ENCODE assay signal across 8 mouse cellular contexts in genomic region chr10:77021399-77022052, GRCm38 (mm10). TPM values are rescaled to one million over a fixed set of nuclear protein-coding genes. Genes with fewer than 3 reads are reported as not detected.
DNase-seq lines count a peak whose midpoint lies in the region; ATAC-seq and TF ChIP-seq lines count a peak whose summit lies in the region.

No protein-coding gene starts in this region.

- no peaks in the 10 kb centered on the region for H3K9me3 ChIP-seq in MEL (replicated peaks; ENCODE audit: insufficient read depth, low read length)
- H3K9me3 ChIP-seq in forebrain, postnatal 0 days (ENCODE audit: low read length), result no peaks in the 10 kb centered on the region

- DNase-seq in MEL (ENCODE audit: low read depth, low spot score), result peak; percentile 86
- DNase-seq in cerebellum, adult 18-20 months, result peak; percentile 86 to 90
- DNase-seq in forebrain, postnatal 0 days, result peak; percentile 86
- peak; percentile 72 to 76 for DNase-seq in heart, postnatal 36 days
- DNase-seq in layer of hippocampus, adult 18-20 months (ENCODE audit: low spot score in 2 of 2), result peak; percentile 74 to 92
- DNase-seq in lung, adult 2 months, result peak; percentile 65
- peak; percentile 58 to 62 for DNase-seq in thymus, adult 18-20 months

- peaks cover 3 to 7% of the 10 kb centered on the region in 2 experiments; a peak in 3 of 4 replicates for H3K27me3 ChIP-seq in MEL (ENCODE audit: control insufficient read depth in 1 of 2, insufficient read depth in 2 of 2, low read length in 2 of 2)
- H3K27me3 ChIP-seq in forebrain, postnatal 0 days (ENCODE audit: insufficient read depth, low read length), result no peaks in the 10 kb centered on the region

- H3K79me2 ChIP-seq in MEL (ENCODE audit: control insufficient read depth, insufficient read depth, low read length, poor library complexity), result no peaks in the 10 kb centered on the region

- no peak overlapping the region for H3K9ac ChIP-seq in MEL (ENCODE audit: control insufficient read depth, low read depth, low read length, poor library complexity, severe bottlenecking)
- peak overlapping the region; percentile 19; the same call in 1 of the 2 replicates for H3K9ac ChIP-seq in forebrain, postnatal 0 days

- no peak overlapping the region for H3K4me3 ChIP-seq in MEL (ENCODE audit: control insufficient read depth in 1 of 2, insufficient read depth in 1 of 2, low read depth in 2 of 2, low read length in 2 of 2)
- H3K4me3 ChIP-seq in forebrain, postnatal 0 days (ENCODE audit: low read depth, low read length), result 0 out of 2 replicates have a peak overlapping the region, but pooled peaks have one; percentile 15
- no peak overlapping the region for H3K4me3 ChIP-seq in lung, adult 2 months (replicated peaks; ENCODE audit: extremely low read depth, low read depth, low read length)
- peak overlapping the region; percentile 42 for H3K4me3 ChIP-seq in olfactory bulb, adult 2 months (ENCODE audit: insufficient read depth, low read depth, low read length)

- no peaks in the 10 kb centered on the region for H3K36me3 ChIP-seq in MEL (ENCODE audit: control insufficient read depth in 1 of 2, insufficient read depth in 2 of 2, low read length in 2 of 2)
- no peaks in the 10 kb centered on the region for H3K36me3 ChIP-seq in forebrain, postnatal 0 days (ENCODE audit: insufficient read depth)

- H3K27ac ChIP-seq in MEL (ENCODE audit: control insufficient read depth, low read depth, low read length), result no peak overlapping the region
- H3K27ac ChIP-seq in forebrain, postnatal 0 days (ENCODE audit: low read depth, low read length), result no peak overlapping the region
- H3K27ac ChIP-seq in olfactory bulb, adult 2 months (ENCODE audit: insufficient read depth, low read depth, low read length), result peak overlapping the region; percentile 61

- peak; percentile 94 to 97 (median 96) for TF ChIP-seq CTCF in MEL (IDR thresholded peaks at IDR 0.05 in 2 of 3, conservative IDR thresholded peaks at IDR 0.05 in 1 of 3; ENCODE audit: control insufficient read depth in 1 of 3, insufficient read depth in 1 of 3, low read depth in 2 of 3, low read length in 3 of 3, poor library complexity in 1 of 3, severe bottlenecking in 1 of 3)
- peak; percentile 97 for TF ChIP-seq CTCF in forebrain, postnatal 0 days (IDR thresholded peaks at IDR 0.05; ENCODE audit: low read depth)
- peak; percentile 98 for TF ChIP-seq CTCF in lung, adult 2 months (IDR thresholded peaks at IDR 0.05; ENCODE audit: insufficient read depth, low read length)
- TF ChIP-seq CTCF in olfactory bulb, adult 2 months (IDR thresholded peaks at IDR 0.05; ENCODE audit: insufficient read depth, low read depth, low read length), result peak; percentile 67

- no peak for TF ChIP-seq POLR2A in MEL (IDR thresholded peaks at IDR 0.05; ENCODE audit: control insufficient read depth in 1 of 2, insufficient read depth in 1 of 2, low read depth in 1 of 2, low read length in 2 of 2, poor library complexity in 1 of 2)
- TF ChIP-seq POLR2A in lung, adult 2 months (IDR thresholded peaks at IDR 0.05; ENCODE audit: borderline replicate concordance, extremely low read depth, low read depth, low read length), result no peak
- 0 out of 2 replicates have a peak, but pooled peaks have one; percentile 28 for TF ChIP-seq POLR2A in olfactory bulb, adult 2 months (IDR thresholded peaks at IDR 0.05; ENCODE audit: insufficient read depth, low read depth, low read length)

- intact Hi-C loops in heart, postnatal 36 days (cut with DNase I), result loop anchor here (1.0 to 5.0 kb wide), 2 partner anchors 186 to 229 kb away; no protein-coding TSS in a partner anchor

- ATAC-seq in forebrain, postnatal 0 days, result peak; percentile 89

- peak; percentile 54 to 62 for TF ChIP-seq EP300 in MEL (IDR thresholded peaks at IDR 0.05; ENCODE audit: low read depth in 1 of 2, low read length in 2 of 2)

- 26% methylated on average over 17 of the region's 17 CpGs for WGBS in forebrain, postnatal 0 days
- WGBS in lung, adult 2 months, result 23% methylated on average over 17 of the region's 17 CpGs
- 17% methylated on average over 17 of the region's 17 CpGs for WGBS in olfactory bulb, adult 2 months

- peak overlapping the region; percentile 36 for H3K4me2 ChIP-seq in forebrain, postnatal 0 days (ENCODE audit: low read depth)

- TF ChIP-seq RAD21 in MEL (IDR thresholded peaks at IDR 0.05; ENCODE audit: low read depth, low read length), result peak; percentile 93

- H3K4me1 ChIP-seq in MEL (ENCODE audit: control insufficient read depth in 1 of 2, insufficient read depth in 2 of 2, low read length in 2 of 2), result peaks cover 0 to 4% of the 10 kb centered on the region in 2 experiments; a peak in 2 of 4 replicates
- H3K4me1 ChIP-seq in forebrain, postnatal 0 days (ENCODE audit: insufficient read depth), result no peaks in the 10 kb centered on the region
- H3K4me1 ChIP-seq in lung, adult 2 months (ENCODE audit: control insufficient read depth, insufficient read depth, low read length), result no peaks in the 10 kb centered on the region
- peaks cover 12% of the 10 kb centered on the region for H3K4me1 ChIP-seq in olfactory bulb, adult 2 months (ENCODE audit: control insufficient read depth, insufficient read depth, low read length)

TF ChIP-seq in MEL, 35 proteins besides CTCF, POLR2A, EP300 and RAD21:
- TF ChIP-seq UBTF (IDR thresholded peaks at IDR 0.05; ENCODE audit: borderline replicate concordance, insufficient read depth, low read depth, low read length) (no peak), NRF1 (IDR thresholded peaks at IDR 0.05; ENCODE audit: insufficient read depth, low read depth, low read length, poor library complexity, severe bottlenecking) (no peak), ZC3H11A (IDR thresholded peaks at IDR 0.05; ENCODE audit: low read depth, low read length) (peak; percentile 67), CHD1 (IDR thresholded peaks at IDR 0.05; ENCODE audit: low read depth, low read length) (no peak), USF2 (IDR thresholded peaks at IDR 0.05; ENCODE audit: borderline replicate concordance in 1 of 2, insufficient read depth in 1 of 2, low read depth in 1 of 2, low read length in 2 of 2) (no peak), TCF12 (IDR thresholded peaks at IDR 0.05; ENCODE audit: low read depth, low read length) (peak; percentile 71; the same call in 1 of the 2 replicates), MXI1 (IDR thresholded peaks at IDR 0.05; ENCODE audit: low read depth, low read length) (no peak), JUND (IDR thresholded peaks at IDR 0.05; ENCODE audit: low read depth, low read length) (no peak), ZNF384 (IDR thresholded peaks at IDR 0.05; ENCODE audit: low read depth, low read length) (no peak), TAL1 (IDR thresholded peaks at IDR 0.05; ENCODE audit: low read length) (no peak), SMC3 (IDR thresholded peaks at IDR 0.05; ENCODE audit: low read depth, low read length) (peak; percentile 95), MAFK (IDR thresholded peaks at IDR 0.05; ENCODE audit: borderline replicate concordance, low read depth, low read length) (no peak), MAX (IDR thresholded peaks at IDR 0.05; ENCODE audit: low read length) (no peak), GATA1 (IDR thresholded peaks at IDR 0.05; ENCODE audit: low read depth, low read length) (peak; percentile 68), NELFE (IDR thresholded peaks at IDR 0.05; ENCODE audit: low read depth, low read length) (no peak), BHLHE40 (IDR thresholded peaks at IDR 0.05; ENCODE audit: borderline replicate concordance, low read depth, low read length) (no peak), POLR2AphosphoS2 (IDR thresholded peaks at IDR 0.05; ENCODE audit: low read length) (no peak), E2F4 (IDR thresholded peaks at IDR 0.05; ENCODE audit: borderline replicate concordance, low read depth, low read length) (no peak), SIN3A (IDR thresholded peaks at IDR 0.05; ENCODE audit: low read length) (no peak), RCOR1 (IDR thresholded peaks at IDR 0.05; ENCODE audit: low read depth, low read length) (peak; percentile 58; the same call in 1 of the 2 replicates), ZKSCAN1 (IDR thresholded peaks at IDR 0.05; ENCODE audit: low read depth, low read length) (no peak), MYB (IDR thresholded peaks at IDR 0.05; ENCODE audit: low read depth, low read length) (no peak), ELF1 (IDR thresholded peaks at IDR 0.05; ENCODE audit: low read depth, low read length) (0 out of 2 replicates have a peak, but pooled peaks have one; percentile 13), CHD2 (IDR thresholded peaks at IDR 0.05; ENCODE audit: low read length) (no peak), ETS1 (IDR thresholded peaks at IDR 0.05; ENCODE audit: low read depth, low read length) (no peak)
TF ChIP-seq in MEL: peak in this region for 6.

RNA-seq across cellular contexts. Expression of gene Slc19a1, which starts 10.5 kb away (rescaled TPM):
- total RNA-seq in MEL (2012; rRNA removed), result 57.7 and 65.3 TPM in 2 replicates
- 10 to 100 TPM in 1 of 2 experiments, not detected in 1; 86.4 TPM for polyA plus RNA-seq in MEL (2012; ENCODE audit: insufficient read depth in 1 of 2, insufficient read length in 2 of 2, low read depth in 1 of 2, low replicate concordance in 2 of 2, missing spikeins in 1 of 2)
- 24.3 and 36.7 TPM in 2 replicates for total RNA-seq in forebrain, postnatal 0 days (2014; rRNA removed)
- polyA plus RNA-seq in forebrain, postnatal 0 days (2015; fragmentation: Nextera tagmentation; extraction: Ambion mirVana), result 37.4 and 39.7 TPM in 2 replicates
- total RNA-seq in heart, postnatal 36 days (2021), result 1 to 10 TPM; 4.1 to 8.8 TPM
- total RNA-seq in layer of hippocampus, adult 18-20 months (2021), result 10 to 100 TPM; 17.1 to 23.9 TPM
- 26.4 and 26.7 TPM in 2 replicates for polyA plus RNA-seq in lung, adult 2 months (2012; rRNA removed)
- polyA plus RNA-seq in olfactory bulb, adult 2 months (2012; ENCODE audit: insufficient read depth, insufficient read length, low replicate concordance, missing spikeins), result not detected in 2 replicates

RNA-seq across cellular contexts. Expression of gene Pcbp3, which starts 59.8 kb away (rescaled TPM):
- 1.1 and 1.2 TPM in 2 replicates for total RNA-seq in MEL (2012; rRNA removed)
- 1 to 10 TPM in 1 of 2 experiments, not detected in 1; 3.3 TPM for polyA plus RNA-seq in MEL (2012; ENCODE audit: insufficient read depth in 1 of 2, insufficient read length in 2 of 2, low read depth in 1 of 2, low replicate concordance in 2 of 2, missing spikeins in 1 of 2)
- 32.9 and 40.4 TPM in 2 replicates for total RNA-seq in forebrain, postnatal 0 days (2014; rRNA removed)
- polyA plus RNA-seq in forebrain, postnatal 0 days (2015; fragmentation: Nextera tagmentation; extraction: Ambion mirVana), result 74.7 and 78.6 TPM in 2 replicates
- 1 to 10 TPM; 2.4 to 4.9 TPM for total RNA-seq in heart, postnatal 36 days (2021)
- 10 to 100 TPM; 64.6 to 66.0 TPM for total RNA-seq in layer of hippocampus, adult 18-20 months (2021)
- polyA plus RNA-seq in lung, adult 2 months (2012; rRNA removed), result 25.5 and 27.2 TPM in 2 replicates
- not detected in 2 replicates for polyA plus RNA-seq in olfactory bulb, adult 2 months (2012; ENCODE audit: insufficient read depth, insufficient read length, low replicate concordance, missing spikeins)

Comparison
In these comparisons a context has a peak if more than half of its experiments do, and no peak if none do; other contexts are left out.
1. H3K4me3 ChIP-seq: peak in forebrain, postnatal 0 days (single experiment) and olfactory bulb, adult 2 months (single experiment); none in MEL (0 of 2) and lung, adult 2 months (single experiment).
2. Peak in every context shown above with its lines, with median percentiles within 50 percentile points of each other: DNase-seq and CTCF ChIP-seq.